Mouse (Mus musculus) heart, postnatal 25 days (tissue): Measurements from ENCODE around the gene Spata31d1d. TPM values are rescaled to one million over a fixed set of nuclear protein-coding genes. Genes with fewer than 3 reads are reported as not detected.
"Not testable (repeated sequence)": the region's sequence is repeated elsewhere in the genome, so short reads cannot be mapped to it uniquely, and the experiment has no call there.

Source experiments
- DNase-seq: peaks from one replicate; pipeline ENCODE4 v3.0.0; 2022; ENCODE audit warnings: low spot score
- intact Hi-C: fragments of 180-260 bp; cut with DNase I; formaldehyde crosslinking; loops from one replicate; pipeline ENCODE4 v1.15.1; 2025
- total RNA-seq, 2 experiments: library from RNA; stranded (reverse); gene quantifications; 2 replicates each; pipeline ENCODE4 v1.2.3; 2021

Spata31d1d gene
- total RNA-seq, 2 experiments from 2014 or later = not detected

- no peak for DNase-seq
- intact Hi-C loops = loop anchor here (10.0 kb wide), 1 partner anchor 1100 kb away; no protein-coding TSS in a partner anchor
Observed at GRCm38 (mm10) chr13:59735190-59735589, 3.6 kb upstream of the Spata31d1d start.

- intact Hi-C loops = loop anchor here (10.0 kb wide), 1 partner anchor 1100 kb away; no protein-coding TSS in a partner anchor
- DNase-seq = not testable (repeated sequence)
Observed at GRCm38 (mm10) chr13:59734347-59734746, 2.8 kb upstream of the Spata31d1d start.

DNA sequence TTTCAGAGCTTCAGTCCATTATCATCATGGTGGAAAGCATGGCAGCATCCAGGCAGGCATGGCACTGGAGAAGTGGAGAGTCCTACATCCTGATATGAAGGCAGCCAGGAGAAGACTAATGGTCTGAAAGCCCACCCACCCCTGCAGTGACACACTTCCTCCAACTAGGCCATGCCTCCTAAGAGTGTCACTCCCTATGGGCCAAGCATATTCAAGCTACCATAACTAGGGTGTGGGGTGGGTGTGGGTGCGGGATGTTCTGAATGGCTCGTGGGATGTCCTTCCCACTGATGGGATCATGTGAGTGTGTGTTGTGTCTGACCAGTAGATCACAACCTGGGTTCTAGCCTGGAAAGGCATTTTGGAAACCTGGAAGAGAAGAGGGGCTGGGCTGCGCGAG is 2.4 kb upstream of the Spata31d1d start:
- no peak for DNase-seq

GRCm38 (mm10) chr13:59728378-59729093 is 3.0 kb downstream of the Spata31d1d start:
- peak; percentile 48 for DNase-seq
- intact Hi-C loops = loop anchor here (2.0 to 5.0 kb wide), 3 partner anchors 36 to 211 kb away; partner anchors contain the start of gene 4921517D22Rik

More for the DNA sequence above, 2.4 kb upstream of the Spata31d1d start:
- intact Hi-C loops = loop anchor here (10.0 kb wide), 1 partner anchor 1099 kb away; no protein-coding TSS in a partner anchor

DNA sequence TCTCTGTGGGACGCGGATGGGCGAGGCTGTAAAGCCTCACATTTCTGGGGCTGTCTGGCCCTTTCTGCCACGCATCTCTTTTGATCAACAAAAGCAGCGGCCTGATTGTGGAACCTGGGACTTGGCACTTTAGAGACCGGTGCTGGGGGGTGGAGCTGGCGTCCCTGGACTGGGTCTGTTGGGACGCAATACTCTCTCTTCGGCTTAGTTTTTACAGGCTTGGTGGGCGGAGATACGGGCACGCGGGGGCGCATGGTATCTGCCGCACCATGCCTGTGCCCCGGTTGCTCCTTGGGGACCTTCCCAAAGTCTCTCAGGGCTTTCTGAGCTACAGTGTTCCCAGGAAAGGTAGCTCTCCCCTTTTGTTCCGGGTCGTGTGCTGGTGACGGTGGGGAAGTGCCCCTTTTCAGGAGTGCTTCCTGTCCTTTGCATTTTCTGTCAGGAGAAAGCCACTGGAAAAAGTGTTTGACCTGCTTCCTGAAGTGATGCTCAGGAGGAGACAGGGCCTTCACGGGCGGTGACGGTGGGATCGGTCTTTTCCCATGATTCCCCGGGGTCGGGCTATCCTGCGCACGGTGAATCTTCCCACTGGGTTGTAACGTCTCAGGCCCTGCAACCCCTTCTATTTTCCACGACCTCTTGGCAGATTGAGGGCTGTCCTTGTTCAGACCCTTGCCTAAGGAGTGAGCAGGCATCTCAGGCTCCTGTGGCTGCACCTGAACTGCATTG is 5.2 kb downstream of the Spata31d1d start:
- no peak for DNase-seq
- intact Hi-C loops = loop anchor here (5.0 kb wide), 2 partner anchors 34 to 209 kb away; partner anchors contain the start of gene 4921517D22Rik

DNA sequence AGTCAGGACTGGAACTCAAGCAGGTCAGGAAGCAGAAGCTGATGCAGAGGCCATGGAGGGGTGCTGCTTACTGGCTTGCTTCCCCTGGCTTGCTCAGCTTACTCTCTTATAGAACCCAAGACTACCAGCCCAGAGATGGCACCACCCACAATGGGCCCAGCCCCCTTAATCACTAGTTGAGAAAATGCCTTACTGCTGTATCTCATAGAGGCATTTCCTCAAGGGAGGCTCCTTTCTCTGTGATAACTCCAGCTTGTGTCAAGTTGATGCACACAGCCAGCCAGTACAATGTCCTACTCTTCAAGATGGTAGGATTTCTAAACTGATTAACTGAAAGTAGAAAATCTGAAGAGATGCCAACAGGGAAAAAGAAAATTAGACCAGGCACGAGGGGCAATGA is 9.5 kb downstream of the Spata31d1d start:
- intact Hi-C loops, DNase-seq: not testable (repeated sequence)

DNA sequence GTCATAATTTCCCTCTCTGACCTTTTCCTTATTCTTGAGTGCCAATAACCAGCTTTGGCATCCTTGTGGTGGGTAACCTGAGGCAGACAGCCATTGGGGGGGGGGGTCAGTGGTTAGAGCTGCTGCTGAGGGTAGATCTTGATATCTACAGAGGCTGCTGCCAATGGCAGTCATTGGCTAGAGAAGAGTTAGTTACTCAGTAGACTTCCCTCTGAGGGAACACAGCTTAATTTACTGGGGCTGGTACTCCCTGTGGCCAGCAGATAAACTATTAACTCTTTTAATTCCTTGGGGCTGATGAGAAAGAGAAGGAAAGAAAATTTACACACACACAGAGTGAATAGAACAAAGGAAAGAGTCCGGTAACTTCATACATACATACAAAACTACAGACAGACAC is 12.1 kb downstream of the Spata31d1d start:
- intact Hi-C loops = no loop called here
- DNase-seq = no peak

DNA sequence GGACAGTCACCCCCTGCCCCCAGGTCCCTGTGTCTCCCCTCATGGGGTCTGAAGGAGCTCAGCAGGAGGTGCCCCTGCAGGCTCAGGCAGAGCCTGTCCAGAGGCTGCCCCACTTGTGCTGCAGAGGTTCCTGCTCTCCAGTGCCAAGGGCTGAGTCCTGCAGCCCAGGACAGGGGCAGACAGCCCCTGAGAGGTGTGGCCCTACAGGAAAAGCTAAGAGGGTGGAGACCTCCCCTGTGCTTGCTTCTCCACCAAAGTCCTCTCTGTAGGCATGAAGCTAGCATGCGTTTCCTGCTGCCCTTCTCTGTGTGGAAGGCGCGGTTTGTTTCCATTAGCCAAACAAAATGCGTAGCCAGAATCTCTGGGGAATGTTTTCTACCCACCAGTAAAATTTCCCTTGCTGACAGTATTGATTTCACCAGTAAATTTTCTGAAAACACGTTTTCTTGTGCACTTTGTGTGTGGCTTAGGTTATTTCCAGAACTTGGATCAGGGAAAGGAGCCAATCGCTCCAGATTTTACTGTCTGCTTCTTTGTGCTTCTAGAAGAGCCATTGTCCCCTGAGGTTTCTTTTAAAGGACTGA is 12.6 kb downstream of the Spata31d1d start:
- intact Hi-C loops = not testable (repeated sequence)
- peak; percentile 27 for DNase-seq

- intact Hi-C loops = no loop called here
- DNase-seq = no peak
Observed at GRCm38 (mm10) chr13:59713710-59714109, 17.8 kb downstream of the Spata31d1d start.

DNA sequence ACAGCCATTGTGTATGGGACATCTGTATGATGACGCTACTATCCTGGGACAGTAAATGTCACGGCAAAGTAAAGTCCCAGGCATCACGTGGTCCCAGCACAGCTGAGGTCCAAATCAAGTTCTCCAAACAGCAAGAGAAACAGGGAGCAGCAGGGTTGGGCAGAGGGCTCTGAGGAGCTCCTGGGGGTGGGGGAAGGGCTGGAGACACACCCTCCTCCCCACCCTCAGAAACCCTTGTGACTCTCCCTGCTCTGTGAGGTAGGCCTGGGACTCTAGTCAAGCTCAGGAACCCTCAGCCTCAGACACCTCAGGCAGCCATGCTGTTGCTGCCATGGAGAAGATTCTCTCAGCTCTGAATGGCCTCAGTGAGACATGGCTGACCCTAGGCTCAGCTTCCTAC is 19.6 kb downstream of the Spata31d1d start, which contains the start of gene Spata31d1b:
TSS of gene Spata31d1b (plus strand) at position 301 of the 400 bp plus-strand sequence.
- intact Hi-C loops = not testable (repeated sequence)

GRCm38 (mm10) chr13:59710230-59710629 is 21.3 kb downstream of the Spata31d1d start, which contains the start of gene Spata31d1a:
TSS of gene Spata31d1a (minus strand) at chr13:59710330.
- DNase-seq = no peak
- intact Hi-C loops = no loop called here

More for the DNA sequence above, 19.6 kb downstream of the Spata31d1d start, which contains the start of gene Spata31d1b:
- not testable (repeated sequence) for DNase-seq

GRCm38 (mm10) chr13:59704562-59704961 is 27.0 kb downstream of the Spata31d1d start:
- intact Hi-C loops = no loop called here
- no peak for DNase-seq

- intact Hi-C loops = no loop called here
- no peak for DNase-seq
Observed at GRCm38 (mm10) chr13:59703514-59703913, 28.0 kb downstream of the Spata31d1d start.

GRCm38 (mm10) chr13:59700137-59700536 is 31.4 kb downstream of the Spata31d1d start:
- intact Hi-C loops = loop anchor here (2.0 kb wide), 1 partner anchor 17 kb away; no protein-coding TSS in a partner anchor
- not testable (repeated sequence) for DNase-seq

GRCm38 (mm10) chr13:59699131-59699530 is 32.4 kb downstream of the Spata31d1d start:
- intact Hi-C loops = no loop called here
- no peak for DNase-seq

DNA sequence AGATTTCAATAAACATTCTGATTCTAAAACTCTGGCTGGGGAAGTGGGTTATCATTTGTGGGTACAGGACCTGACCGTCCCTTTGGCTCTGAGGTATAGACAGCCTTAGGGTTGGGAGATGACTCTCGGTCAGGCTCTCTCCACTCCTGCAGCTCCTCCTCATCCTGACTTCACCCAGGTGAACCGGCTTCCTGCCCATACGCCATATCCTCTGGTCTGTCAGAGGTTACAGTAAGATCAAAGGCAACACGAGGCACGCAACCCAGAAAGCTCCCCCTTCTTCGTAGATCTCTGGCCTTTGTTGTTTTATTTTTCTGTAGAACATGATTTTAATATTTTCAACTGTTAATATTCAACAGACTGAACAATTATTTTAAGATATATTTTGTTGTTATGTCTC is 35.8 kb downstream of the Spata31d1d start:
- DNase-seq = no peak
- intact Hi-C loops = no loop called here

DNA sequence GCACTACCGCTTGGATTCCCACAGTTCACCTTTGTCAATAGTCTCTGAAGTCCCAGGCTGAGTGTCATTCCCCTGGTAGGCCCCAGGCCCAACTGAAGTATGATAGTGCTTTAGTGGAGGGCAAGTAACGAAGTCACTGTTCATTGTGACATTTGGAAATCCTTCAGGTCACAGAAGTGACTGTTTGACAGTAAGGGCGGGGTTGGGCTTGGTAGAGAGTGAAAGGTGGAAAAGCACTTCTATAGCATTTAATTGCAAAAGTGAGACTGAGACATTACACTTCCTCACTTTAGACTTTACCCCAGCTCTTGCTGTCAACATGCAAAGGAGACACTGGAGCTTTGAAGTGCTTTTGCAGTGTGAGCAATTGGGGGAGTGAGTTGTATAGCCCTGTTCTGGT is 37.5 kb downstream of the Spata31d1d start, which contains the start of gene 4921517D22Rik:
TSS of gene 4921517D22Rik (minus strand) at position 101 of the 400 bp plus-strand sequence.
- no peak for DNase-seq
- intact Hi-C loops = loop anchor here (5.0 kb wide), 1 partner anchor 33 kb away; no protein-coding TSS in a partner anchor

DNA sequence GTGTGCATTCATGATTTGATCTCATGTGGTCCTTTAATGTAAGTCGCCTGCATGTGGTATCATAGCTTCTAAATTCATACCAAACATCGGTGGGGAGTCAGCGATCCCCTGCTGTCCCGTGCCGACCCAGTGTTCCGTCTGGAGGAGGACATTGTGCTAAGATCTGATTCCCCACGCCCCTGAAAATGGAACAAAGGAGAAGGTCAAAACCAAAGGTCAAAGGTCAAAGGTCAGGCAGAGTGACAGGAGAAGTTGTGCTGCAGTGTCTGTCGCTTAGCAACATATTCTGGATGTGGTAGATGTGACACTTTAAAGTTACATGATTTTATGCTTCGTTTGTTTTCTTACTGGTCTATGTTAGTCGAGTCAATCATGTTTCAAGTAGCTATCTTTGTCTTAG is 40.1 kb downstream of the Spata31d1d start:
- no peak for DNase-seq
- intact Hi-C loops = loop anchor here (5.0 kb wide), 1 partner anchor 36 kb away; no protein-coding TSS in a partner anchor

GRCm38 (mm10) chr13:59690576-59690975 is 41.0 kb downstream of the Spata31d1d start:
- DNase-seq = no peak
- intact Hi-C loops = loop anchor here (5.0 kb wide), 1 partner anchor 37 kb away; no protein-coding TSS in a partner anchor

DNA sequence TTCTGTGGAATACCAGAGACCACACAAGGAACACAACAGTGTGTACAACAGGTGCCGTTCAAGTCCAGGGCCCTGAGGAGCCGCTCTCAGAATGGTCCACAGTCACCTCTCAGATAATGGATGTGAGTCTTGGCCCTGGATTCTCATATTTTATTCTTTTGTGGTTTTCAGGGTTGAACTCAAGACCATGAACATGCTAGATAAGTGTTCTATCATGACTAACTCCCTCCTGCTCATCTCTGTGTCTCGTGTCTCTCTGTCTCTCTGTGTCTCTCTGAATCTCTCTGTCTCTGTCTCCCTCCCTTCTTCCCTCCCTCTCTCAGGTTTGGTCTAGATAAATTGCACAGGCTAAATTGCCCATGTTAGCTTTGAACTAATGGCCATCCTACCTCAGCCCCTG is 41.7 kb downstream of the Spata31d1d start:
- intact Hi-C loops = loop anchor here (5.0 kb wide), 2 partner anchors 37 to 38 kb away; no protein-coding TSS in a partner anchor

More for the DNA sequence above, 41.7 kb downstream of the Spata31d1d start:
- no peak for DNase-seq
